Mouse (Mus musculus) layer of hippocampus, postnatal 25 days (tissue): ENCODE measurements around the gene Mrpl24. TPM values are rescaled to one million over a fixed set of nuclear protein-coding genes. Genes with fewer than 3 reads are reported as not detected.

Source experiments
- DNase-seq, 2 experiments: peaks; one replicate each; pipeline ENCODE4 v3.0.0; 2022; ENCODE audit warnings: mixed read lengths in 2 of 2, low spot score in 1 of 2; ENCODE audit errors: extremely low spot score in 1 of 2
- total RNA-seq, 2 experiments: library from RNA; stranded (reverse); gene quantifications; 2 replicates each; pipeline ENCODE4 v1.2.3; 2021

The Mrpl24 gene
- total RNA-seq, 2 experiments from 2014 or later = 52.8 to 54.1 TPM

DNA sequence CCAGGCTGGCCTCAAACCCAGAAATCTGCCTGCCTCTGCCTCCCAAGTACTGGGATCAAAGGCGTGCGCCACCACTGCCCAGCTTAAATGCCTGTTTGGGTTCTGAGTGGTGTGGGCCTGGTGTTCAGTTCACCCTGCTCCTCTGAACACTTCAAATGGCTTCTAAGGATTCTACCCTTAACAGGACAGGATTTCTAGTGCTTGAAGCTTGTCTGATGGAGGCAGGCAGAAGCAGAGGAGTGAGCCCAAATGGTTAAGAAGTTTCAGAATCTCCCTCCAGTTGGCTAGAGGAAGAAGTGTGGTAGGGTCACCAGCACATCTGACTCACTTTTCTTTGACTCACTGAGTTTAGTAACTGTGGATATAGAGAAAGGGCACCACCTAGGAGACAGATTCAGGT lies 9.9 kb upstream of the Mrpl24 start:
- no peak for DNase-seq

GRCm38 (mm10) chr3:87909874-87910273 lies 9.4 kb upstream of the Mrpl24 start:
- DNase-seq = no peak

GRCm38 (mm10) chr3:87910573-87911141 lies 8.6 kb upstream of the Mrpl24 start:
- DNase-seq = peak in 1 of 2 experiments; percentile 47

DNA sequence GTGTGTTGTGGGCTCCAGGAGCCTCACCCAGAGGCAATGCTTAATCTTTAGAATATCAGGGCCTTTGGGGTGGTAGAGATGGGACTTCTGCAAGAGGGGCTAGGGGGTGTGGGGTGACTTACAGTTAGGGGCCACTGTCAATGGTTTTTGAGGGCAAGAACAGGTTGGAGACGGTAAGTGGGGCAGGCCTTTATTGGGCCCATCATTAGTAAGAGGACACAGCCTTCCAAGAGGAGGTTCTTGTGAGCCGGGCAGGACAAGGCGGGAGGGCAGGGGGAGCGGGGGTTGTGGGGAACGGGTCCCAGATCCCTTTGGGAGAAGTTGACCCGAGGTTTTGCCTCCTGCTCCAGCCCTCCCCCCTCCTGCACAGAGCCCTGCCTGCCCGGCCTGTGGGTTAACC lies 5.8 kb upstream of the Mrpl24 start:
- DNase-seq = no peak

GRCm38 (mm10) chr3:87913891-87914290 lies 5.4 kb upstream of the Mrpl24 start:
- no peak for DNase-seq

- no peak for DNase-seq
Observed at GRCm38 (mm10) chr3:87916990-87917389, 2.3 kb upstream of the Mrpl24 start.

- DNase-seq = no peak
Observed at GRCm38 (mm10) chr3:87918551-87918950, 755 bp upstream of the Mrpl24 start.

- no peak for DNase-seq
Observed at GRCm38 (mm10) chr3:87920270-87920943, 1.1 kb downstream of the Mrpl24 start.

GRCm38 (mm10) chr3:87924996-87925395 lies 5.7 kb downstream of the Mrpl24 start:
- no peak for DNase-seq

DNA sequence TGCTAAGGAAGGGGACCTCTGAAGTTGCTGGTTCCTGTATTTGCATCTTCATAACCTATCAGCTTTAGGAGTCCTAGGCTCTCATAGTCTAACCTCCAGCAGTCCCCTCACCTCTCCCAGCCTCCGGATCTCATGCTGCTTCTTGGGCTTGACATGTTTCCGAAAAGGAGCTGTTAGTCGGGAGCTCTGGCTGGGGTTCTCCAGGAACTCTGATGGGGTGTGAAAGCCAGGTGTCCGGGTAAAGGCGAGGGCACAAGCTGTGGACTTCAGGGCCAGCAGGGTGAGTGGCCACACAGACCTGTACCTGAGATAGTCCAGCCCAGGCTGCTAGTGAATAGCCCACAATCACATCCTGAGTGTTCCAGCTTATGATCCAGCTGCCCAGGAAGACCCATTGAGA lies 8.1 kb downstream of the Mrpl24 start:
- DNase-seq = no peak

DNA sequence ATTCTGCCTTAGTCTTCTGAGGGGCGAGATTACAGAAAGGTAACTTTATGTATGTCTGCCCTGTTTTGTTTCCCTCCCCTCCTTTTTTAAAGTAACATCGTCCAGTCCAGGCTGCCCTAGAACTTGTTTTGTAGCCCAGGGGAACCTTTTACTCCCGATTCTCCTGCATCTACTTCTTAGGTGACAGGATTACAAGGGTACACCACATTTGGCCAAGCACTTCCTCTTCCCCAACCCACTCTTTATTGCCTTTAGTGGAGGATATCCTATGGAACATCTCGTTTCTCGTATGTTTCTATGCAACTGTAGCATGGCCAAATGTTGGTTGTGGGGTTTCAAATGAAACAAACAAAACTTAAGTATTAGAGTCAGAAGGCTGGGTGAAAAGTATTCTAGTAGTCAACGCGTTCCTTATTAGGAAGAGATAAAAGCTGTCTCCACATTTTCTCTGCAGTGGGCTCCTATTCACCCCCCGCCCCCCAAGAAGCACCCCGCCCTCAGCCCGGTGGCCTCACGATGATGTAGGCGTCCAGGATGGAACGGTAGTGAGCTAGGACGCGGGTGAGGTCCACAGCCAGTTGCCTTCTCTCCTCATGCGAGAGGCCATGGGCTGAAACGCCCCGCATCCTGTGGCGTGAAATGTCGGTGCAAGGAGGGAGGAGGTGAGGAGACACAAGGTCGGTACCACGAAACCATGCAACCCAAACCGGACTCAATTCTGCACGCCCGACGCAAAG lies 10.2 kb downstream of the Mrpl24 start:
- no peak for DNase-seq

DNA sequence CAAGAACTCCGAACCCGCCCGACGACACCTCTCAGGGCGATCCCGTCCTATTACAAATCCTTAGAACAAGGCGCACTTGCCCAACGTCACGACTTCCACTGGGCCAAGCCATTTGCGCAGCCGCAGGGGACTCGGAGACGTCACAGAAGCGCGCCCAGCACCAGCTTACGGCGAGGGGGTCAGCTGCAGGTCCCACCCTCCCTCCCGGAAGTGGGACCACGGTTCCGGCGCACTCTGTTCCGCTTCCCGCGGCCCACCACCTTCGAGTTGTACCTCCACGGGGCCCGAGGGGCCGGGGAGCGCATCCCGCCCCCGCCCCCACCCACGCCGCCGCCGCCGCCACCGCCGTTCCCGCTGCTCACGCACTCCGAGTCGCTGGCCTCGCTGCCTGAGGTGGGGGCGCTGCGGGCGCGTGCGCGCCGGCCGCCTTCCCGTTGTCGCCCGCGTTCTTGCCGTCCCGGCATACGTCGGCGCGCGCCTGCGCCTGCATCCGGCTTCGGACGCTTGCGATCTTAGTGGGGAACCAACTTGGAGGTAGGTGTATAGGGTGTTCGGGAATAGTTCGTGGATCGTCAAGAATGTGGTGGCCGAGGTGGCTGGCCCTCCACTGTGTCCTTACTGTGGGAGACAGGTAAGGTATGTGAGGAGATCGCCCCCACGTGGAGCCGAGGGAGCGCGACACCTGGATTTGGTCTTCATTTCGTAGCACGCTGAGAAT lies 10.9 kb downstream of the Mrpl24 start, which contains the start of the genes Isg20l2 and Rrnad1:
Isg20l2 (plus strand) TSS at position 237 of the 718 bp plus-strand sequence.
Rrnad1 (minus strand) TSS at position 640 of the 718 bp plus-strand sequence.
- DNase-seq = peak; percentile 97

DNA sequence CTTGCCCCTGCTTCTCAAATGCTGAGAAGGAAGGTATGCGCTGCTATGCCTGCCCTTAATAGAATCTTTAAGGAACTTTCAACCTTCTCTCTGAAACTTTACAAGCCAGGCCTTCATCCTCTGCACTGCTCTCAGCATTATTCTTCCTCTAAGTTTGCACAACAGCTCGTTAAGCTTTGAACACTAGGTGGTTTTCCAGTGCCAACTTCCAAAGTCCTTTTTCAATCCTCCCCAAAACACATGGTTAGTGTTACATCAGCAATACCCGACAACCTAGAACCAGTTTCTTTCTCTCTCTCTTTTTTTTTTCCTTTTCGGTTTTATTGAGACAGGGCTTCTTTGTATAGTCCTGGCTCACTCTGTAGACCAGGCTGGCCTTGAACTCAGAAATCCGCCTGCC lies 14.7 kb downstream of the Mrpl24 start:
- DNase-seq = no peak

DNA sequence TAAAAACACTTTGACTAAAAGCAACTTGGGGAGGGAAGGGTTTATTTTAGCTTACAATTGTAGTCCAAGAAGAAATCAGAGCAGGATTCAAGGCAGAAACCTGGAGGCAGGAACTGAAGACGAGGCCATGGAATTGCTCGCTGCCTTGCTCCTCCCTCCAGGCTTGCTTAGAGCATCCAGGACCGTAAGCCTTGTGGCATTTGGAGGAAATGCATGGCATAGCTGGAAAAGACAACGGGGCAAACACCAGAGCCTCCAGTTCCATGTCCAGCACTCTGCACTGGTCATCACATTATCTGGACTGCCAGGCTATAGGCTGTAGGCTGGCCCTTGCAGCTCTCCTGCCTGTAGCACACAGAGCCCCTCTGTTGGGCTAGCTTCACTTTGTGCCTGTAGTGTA lies 15.2 kb downstream of the Mrpl24 start:
- DNase-seq = no peak

- no peak for DNase-seq
Observed at GRCm38 (mm10) chr3:87935201-87935600, 15.9 kb downstream of the Mrpl24 start.

DNA sequence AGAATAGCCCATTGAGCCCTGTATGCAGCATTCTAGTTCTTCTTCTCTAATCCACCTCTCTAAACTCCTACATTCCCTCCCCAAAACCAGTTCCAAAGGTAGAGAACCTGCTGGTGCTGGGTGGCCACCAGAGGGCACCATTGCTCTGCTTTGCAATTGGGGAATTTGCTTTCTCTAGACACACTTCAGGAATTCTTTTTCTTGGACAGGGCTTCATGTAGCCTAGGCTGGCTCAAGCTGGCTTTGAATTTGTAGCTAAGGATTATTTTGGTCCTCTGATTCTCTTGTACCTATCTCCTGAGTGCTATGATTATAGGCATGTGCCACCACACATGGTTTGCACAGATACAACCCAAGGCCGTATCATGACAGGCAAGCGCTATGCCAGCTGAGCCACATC lies 16.5 kb downstream of the Mrpl24 start:
- DNase-seq = peak; percentile 73 to 97

- no peak for DNase-seq
Observed at GRCm38 (mm10) chr3:87940611-87941010, 21.3 kb downstream of the Mrpl24 start.

- DNase-seq = no peak
Observed at GRCm38 (mm10) chr3:87942471-87942870, 23.2 kb downstream of the Mrpl24 start.

- DNase-seq = no peak
Observed at GRCm38 (mm10) chr3:87943586-87943985, 24.3 kb downstream of the Mrpl24 start.

DNA sequence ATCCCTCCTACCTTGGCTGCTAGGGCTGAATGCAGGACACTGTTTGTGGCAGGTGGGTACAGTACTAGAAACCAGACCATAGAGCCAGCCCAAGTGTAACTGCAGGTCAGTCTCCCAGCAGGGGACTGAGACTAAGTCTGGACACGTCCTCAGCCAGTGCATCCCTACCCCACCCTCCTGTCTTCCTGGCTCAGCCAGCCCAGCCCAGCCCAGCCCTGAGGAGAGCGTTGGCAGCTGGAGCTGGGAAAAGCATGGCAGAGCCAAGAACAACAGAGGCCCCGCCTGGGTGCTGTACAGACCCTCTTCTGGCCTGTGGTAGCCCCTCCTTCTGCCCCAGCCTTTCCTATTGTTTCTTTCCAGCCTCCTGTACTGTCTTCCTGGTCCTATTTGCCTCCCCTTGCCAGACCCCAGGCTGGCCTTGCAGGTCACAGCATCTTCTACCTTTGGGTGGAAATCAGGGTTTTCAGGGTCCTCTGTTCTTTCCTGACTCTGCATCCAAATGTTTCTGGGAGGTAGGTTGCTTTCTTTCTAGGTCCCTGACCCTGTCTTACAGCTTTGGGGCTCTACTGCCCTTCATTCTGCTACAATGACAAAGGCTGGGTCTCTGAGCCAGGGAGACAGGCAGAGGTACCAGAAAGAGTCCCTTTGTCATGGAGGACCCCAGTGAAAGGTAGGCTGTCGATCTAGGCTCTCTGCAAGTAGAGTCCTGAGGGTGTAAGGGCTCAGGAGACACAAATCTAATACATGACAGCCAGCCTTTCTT lies 25.7 kb downstream of the Mrpl24 start:
- DNase-seq = no peak
